Mouse (Mus musculus): Measurements from ENCODE around the gene Myo18a. TPM values are rescaled to one million over a fixed set of nuclear protein-coding genes. Genes with fewer than 3 reads are reported as not detected.
A peak's percentile ranks its signal among the peaks of the same experiment; 100 is the strongest.

Myo18a gene
- polyA plus RNA-seq, 2 experiments = 42.9 to 43.5 TPM

DNA sequence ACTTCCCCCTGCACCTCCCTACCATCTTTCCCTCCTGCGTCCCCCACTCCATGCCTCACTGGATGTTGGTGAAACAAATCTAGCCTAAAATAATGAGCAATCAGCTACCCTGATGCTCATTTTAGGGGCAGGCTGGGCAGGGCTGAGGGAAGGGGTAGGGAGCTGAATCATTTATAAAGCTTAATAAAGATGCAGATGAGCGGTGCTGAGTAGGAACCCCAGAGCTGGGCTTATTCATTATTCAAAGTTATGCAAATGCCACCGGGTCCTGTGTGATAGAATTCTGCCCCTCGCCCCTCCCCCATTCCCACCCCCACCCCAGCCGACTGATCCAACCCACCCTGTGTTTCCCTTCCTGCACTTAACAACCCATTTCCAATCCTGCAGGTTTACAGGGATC is 112.2 kb downstream of the Myo18a start:
- H3K27ac ChIP-seq (replicated peaks; ENCODE audit: low read depth, low read length) = no peak overlapping the region
- no peaks in the 10 kb centered on the region for H3K36me3 ChIP-seq (ENCODE audit: control insufficient read depth, insufficient read depth, low read length)
- DNase-seq (ENCODE audit: low spot score) (no peak), ATAC-seq (ENCODE audit: low FRiP score, low read depth) (no peak)
- H3K4me2 ChIP-seq (replicated peaks; ENCODE audit: low read depth, low read length, severe bottlenecking) = no peak overlapping the region
- no peak overlapping the region for H3K9ac ChIP-seq (ENCODE audit: low read depth, low read length, severe bottlenecking)
- no peak for TF ChIP-seq POLR2A (IDR thresholded peaks at IDR 0.05; ENCODE audit: borderline replicate concordance, extremely low read depth, insufficient read depth, insufficient read length)
- 56% methylated on average over 5 of the region's 5 CpGs for WGBS
- H3K27me3 ChIP-seq (ENCODE audit: control insufficient read depth, insufficient read depth, low read length) = no peaks in the 10 kb centered on the region; the same call in 1 of the 2 replicates
- no peaks in the 10 kb centered on the region for H3K9me3 ChIP-seq (ENCODE audit: control insufficient read depth, low read length)
- peaks cover 31% of the 10 kb centered on the region for H3K4me1 ChIP-seq (ENCODE audit: control insufficient read depth, insufficient read depth, low read length)
- H3K4me3 ChIP-seq (replicated peaks; ENCODE audit: low read length) = no peak overlapping the region

DNA sequence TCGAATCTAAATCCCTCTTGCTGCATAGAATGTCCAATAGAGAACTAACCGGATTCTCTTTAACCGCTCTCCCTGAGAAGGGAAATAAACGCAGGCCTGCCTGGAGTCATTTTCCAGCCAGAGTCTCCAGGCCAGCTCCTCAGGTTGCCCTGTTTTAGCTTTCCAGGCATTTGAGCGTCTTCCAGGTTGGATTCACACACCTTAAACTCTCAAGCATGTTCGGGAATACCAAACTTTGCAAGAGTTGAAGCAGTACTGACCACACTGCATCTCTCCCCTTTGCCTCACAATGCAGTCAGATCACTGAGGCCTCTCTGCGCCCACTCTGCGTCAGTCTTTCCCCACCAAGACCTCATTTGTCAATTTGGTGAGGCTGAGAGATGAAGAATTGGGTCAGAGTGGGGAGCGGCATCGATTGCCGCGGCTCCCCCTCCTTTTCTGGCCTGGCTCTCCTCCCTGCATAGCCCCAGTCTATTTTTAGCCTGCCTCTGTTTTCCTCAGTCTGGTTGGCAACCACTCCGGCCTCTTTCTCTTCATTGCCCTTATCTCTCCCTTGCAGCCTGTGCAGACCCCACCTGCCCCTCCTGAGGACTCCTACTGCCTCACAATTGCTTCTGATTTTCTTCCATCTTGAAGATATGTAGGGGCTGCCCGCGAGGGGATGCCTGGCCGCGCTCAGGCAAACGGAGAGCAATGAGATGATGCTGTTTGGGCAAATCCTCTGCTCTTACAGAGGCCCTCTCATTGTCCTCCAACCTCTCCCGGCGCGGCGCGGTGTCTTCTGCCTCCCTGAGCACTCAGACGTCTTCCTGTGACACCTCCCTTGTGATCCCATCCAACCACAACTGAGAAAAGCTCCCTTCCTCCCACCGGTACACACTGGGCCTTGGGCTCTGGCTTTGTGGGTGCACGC is 113.1 kb downstream of the Myo18a start:
- no peak overlapping the region; the same call in 1 of the 2 replicates for H3K9ac ChIP-seq (ENCODE audit: low read depth, low read length, severe bottlenecking)
- DNase-seq (ENCODE audit: low spot score) (no peak), ATAC-seq (ENCODE audit: low FRiP score, low read depth) (no peak)
- peaks cover 30% of the 10 kb centered on the region for H3K4me1 ChIP-seq (ENCODE audit: control insufficient read depth, insufficient read depth, low read length)
- H3K4me3 ChIP-seq (replicated peaks; ENCODE audit: low read length) = no peak overlapping the region
- H3K9me3 ChIP-seq (ENCODE audit: control insufficient read depth, low read length) = no peaks in the 10 kb centered on the region
- H3K36me3 ChIP-seq (ENCODE audit: control insufficient read depth, insufficient read depth, low read length) = no peaks in the 10 kb centered on the region
- TF ChIP-seq POLR2A (IDR thresholded peaks at IDR 0.05; ENCODE audit: borderline replicate concordance, extremely low read depth, insufficient read depth, insufficient read length) = no peak
- no peaks in the 10 kb centered on the region; the same call in 1 of the 2 replicates for H3K27me3 ChIP-seq (ENCODE audit: control insufficient read depth, insufficient read depth, low read length)
- H3K4me2 ChIP-seq (replicated peaks; ENCODE audit: low read depth, low read length, severe bottlenecking) = no peak overlapping the region
- WGBS = 68% methylated on average over 26 of the region's 26 CpGs
- no peak overlapping the region for H3K27ac ChIP-seq (replicated peaks; ENCODE audit: low read depth, low read length)

DNA sequence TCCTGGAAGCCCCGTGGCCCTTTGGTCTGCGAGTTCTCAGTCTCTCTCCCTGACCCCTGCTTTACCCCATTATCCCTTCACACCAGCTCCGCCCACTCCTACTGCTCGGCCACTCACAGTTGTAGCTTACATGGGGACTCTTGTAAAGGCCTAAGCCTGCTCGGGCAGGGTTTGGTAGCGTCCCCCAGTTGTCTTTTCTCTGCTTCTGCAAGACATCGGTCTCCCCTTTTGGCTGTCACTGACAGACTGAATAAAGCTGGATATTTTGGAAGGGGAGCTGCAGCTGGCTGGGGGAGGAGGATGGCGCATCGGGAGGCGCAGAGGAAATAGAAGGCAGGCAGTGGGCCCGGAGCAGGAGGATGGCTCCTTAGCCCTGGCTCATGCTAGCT is 113.7 kb downstream of the Myo18a start:
- 49% methylated on average over 11 of the region's 11 CpGs for WGBS
- H3K4me3 ChIP-seq (replicated peaks; ENCODE audit: low read length) = no peak overlapping the region
- H3K9me3 ChIP-seq (ENCODE audit: control insufficient read depth, low read length) = no peaks in the 10 kb centered on the region
- no peak overlapping the region for H3K4me2 ChIP-seq (replicated peaks; ENCODE audit: low read depth, low read length, severe bottlenecking)
- H3K4me1 ChIP-seq (ENCODE audit: control insufficient read depth, insufficient read depth, low read length) = peaks cover 25% of the 10 kb centered on the region; the same call in 1 of the 2 replicates
- no peak for DNase-seq (ENCODE audit: low spot score)
- no peak for ATAC-seq (ENCODE audit: low FRiP score, low read depth)
- H3K9ac ChIP-seq (ENCODE audit: low read depth, low read length, severe bottlenecking) = peak overlapping the region; percentile 25; the same call in 1 of the 2 replicates
- no peaks in the 10 kb centered on the region for H3K36me3 ChIP-seq (ENCODE audit: control insufficient read depth, insufficient read depth, low read length)
- no peak for TF ChIP-seq POLR2A (IDR thresholded peaks at IDR 0.05; ENCODE audit: borderline replicate concordance, extremely low read depth, insufficient read depth, insufficient read length)
- no peak overlapping the region for H3K27ac ChIP-seq (replicated peaks; ENCODE audit: low read depth, low read length)
- H3K27me3 ChIP-seq (ENCODE audit: control insufficient read depth, insufficient read depth, low read length) = no peaks in the 10 kb centered on the region; the same call in 1 of the 2 replicates

DNA sequence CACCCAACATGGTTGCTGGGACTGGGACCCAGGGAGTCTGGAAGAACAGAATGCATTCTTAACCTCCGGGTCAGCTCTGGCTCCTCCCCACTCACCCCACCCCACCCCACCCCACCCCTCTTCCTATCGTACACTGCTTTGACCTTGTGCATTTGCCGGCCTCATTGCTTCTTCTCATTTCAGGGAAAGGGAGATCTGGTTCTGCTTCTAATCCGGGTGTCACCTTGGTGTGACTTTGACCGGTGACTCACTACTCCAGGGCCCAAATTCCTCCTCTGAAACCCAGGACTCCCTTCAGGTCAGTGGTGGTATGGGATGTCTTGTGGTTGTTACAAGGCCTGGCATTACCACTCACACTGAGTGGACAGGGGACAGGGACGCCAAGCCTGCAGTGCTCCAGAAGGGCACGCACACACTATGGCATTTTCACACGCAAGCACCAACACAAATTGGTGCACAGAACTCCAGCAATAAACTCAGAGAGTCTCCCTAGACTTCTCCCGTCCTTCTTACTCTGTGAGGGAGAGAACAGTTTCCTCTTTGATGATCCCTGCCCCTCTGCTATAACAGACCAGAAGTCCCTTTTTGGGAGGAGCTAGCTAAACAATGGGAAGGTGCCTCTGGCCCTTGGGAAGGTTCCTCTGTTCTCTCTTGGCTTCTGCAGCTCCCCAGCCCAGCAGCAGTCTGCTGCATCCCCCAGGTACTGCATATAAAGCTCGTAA is 121.6 kb downstream of the Myo18a start:
- no peak overlapping the region for H3K4me2 ChIP-seq (replicated peaks; ENCODE audit: low read depth, low read length, severe bottlenecking)
- DNase-seq (ENCODE audit: low spot score) = no peak
- no peak for TF ChIP-seq POLR2A (IDR thresholded peaks at IDR 0.05; ENCODE audit: borderline replicate concordance, extremely low read depth, insufficient read depth, insufficient read length)
- H3K27me3 ChIP-seq (ENCODE audit: control insufficient read depth, insufficient read depth, low read length) = no peaks in the 10 kb centered on the region
- no peaks in the 10 kb centered on the region for H3K36me3 ChIP-seq (ENCODE audit: control insufficient read depth, insufficient read depth, low read length)
- peaks cover 17% of the 10 kb centered on the region for H3K4me1 ChIP-seq (ENCODE audit: control insufficient read depth, insufficient read depth, low read length)
- H3K27ac ChIP-seq (replicated peaks; ENCODE audit: low read depth, low read length) = no peak overlapping the region
- 39% methylated on average over 10 of the region's 10 CpGs for WGBS
- no peak for ATAC-seq (ENCODE audit: low FRiP score, low read depth)
- H3K9me3 ChIP-seq (ENCODE audit: control insufficient read depth, low read length) = no peaks in the 10 kb centered on the region
- no peak overlapping the region for H3K9ac ChIP-seq (ENCODE audit: low read depth, low read length, severe bottlenecking)
- H3K4me3 ChIP-seq (replicated peaks; ENCODE audit: low read length) = no peak overlapping the region

DNA sequence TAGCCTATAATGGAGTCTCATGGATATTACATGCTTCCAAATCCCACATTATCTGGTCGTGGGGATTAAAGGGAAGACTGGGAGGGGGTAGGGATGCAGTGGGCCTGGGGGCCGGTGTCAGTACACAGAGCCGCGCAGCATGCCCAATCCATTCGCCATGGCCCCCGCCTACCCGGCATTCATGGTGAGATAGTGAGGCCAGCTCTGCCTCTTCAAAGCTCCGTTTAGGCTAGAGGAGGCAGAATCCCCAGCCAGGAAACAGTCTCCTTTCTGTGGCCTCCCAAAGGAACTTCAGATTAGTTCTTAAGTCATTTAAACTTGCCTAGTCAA is 122.2 kb downstream of the Myo18a start:
- Histone ChIP-seq H3K9ac (ENCODE audit: low read depth, low read length, severe bottlenecking) (no peak overlapping the region), H3K27ac (replicated peaks; ENCODE audit: low read depth, low read length) (no peak overlapping the region), H3K36me3 (ENCODE audit: control insufficient read depth, insufficient read depth, low read length) (no peaks in the 10 kb centered on the region), H3K4me2 (replicated peaks; ENCODE audit: low read depth, low read length, severe bottlenecking) (no peak overlapping the region), H3K27me3 (ENCODE audit: control insufficient read depth, insufficient read depth, low read length) (no peaks in the 10 kb centered on the region), H3K9me3 (ENCODE audit: control insufficient read depth, low read length) (no peaks in the 10 kb centered on the region), H3K4me1 (ENCODE audit: control insufficient read depth, insufficient read depth, low read length) (peaks cover 17% of the 10 kb centered on the region), H3K4me3 (replicated peaks; ENCODE audit: low read length) (no peak overlapping the region)
- DNase-seq (ENCODE audit: low spot score) (no peak), ATAC-seq (ENCODE audit: low FRiP score, low read depth) (no peak)
- 56% methylated on average over 8 of the region's 8 CpGs for WGBS
- no peak for TF ChIP-seq POLR2A (IDR thresholded peaks at IDR 0.05; ENCODE audit: borderline replicate concordance, extremely low read depth, insufficient read depth, insufficient read length)
